Mouse (Mus musculus): ENCODE results near the gene Teddm1a. TPM values are rescaled to one million over a fixed set of nuclear protein-coding genes. Genes with fewer than 3 reads are reported as not detected.

Gene Teddm1a
- polyA plus RNA-seq, 1 experiment, result not detected

- WGBS, result 69% methylated on average over 8 of the region's 8 CpGs
- Histone ChIP-seq H3K4me3 (ENCODE audit: insufficient read depth, low read depth, low read length) (no peak overlapping the region), H3K36me3 (ENCODE audit: control insufficient read depth, insufficient read depth, low read length) (no peaks in the 10 kb centered on the region), H3K27ac (ENCODE audit: insufficient read depth, low read depth, low read length) (no peak overlapping the region), H3K4me1 (ENCODE audit: control insufficient read depth, insufficient read depth, low read length) (no peaks in the 10 kb centered on the region; the same call in 1 of the 2 replicates), H3K27me3 (replicated peaks; ENCODE audit: control insufficient read depth, insufficient read depth, low read length) (no peaks in the 10 kb centered on the region)
- no peak for TF ChIP-seq CTCF (conservative IDR thresholded peaks at IDR 0.05; ENCODE audit: insufficient read depth, insufficient read length, low read depth, low read length)
- DNase-seq, result no peak
Measured at GRCm38 (mm10) chr1:153897196-153897595, 5.7 kb downstream of the Teddm1a start.

GRCm38 (mm10) chr1:153898989-153899730 is 7.6 kb downstream of the Teddm1a start:
- Histone ChIP-seq H3K4me3 (ENCODE audit: insufficient read depth, low read depth, low read length) (peak overlapping the region; percentile 74), H3K27ac (ENCODE audit: insufficient read depth, low read depth, low read length) (peak overlapping the region; percentile 43), H3K4me1 (ENCODE audit: control insufficient read depth, insufficient read depth, low read length) (peaks cover 4% of the 10 kb centered on the region; the same call in 1 of the 2 replicates), H3K27me3 (replicated peaks; ENCODE audit: control insufficient read depth, insufficient read depth, low read length) (no peaks in the 10 kb centered on the region), H3K36me3 (ENCODE audit: control insufficient read depth, insufficient read depth, low read length) (peaks cover 2% of the 10 kb centered on the region; the same call in 1 of the 2 replicates)
- DNase-seq, result no peak
- WGBS, result 17% methylated on average over 22 of the region's 22 CpGs
- TF ChIP-seq POLR2A (IDR thresholded peaks at IDR 0.05; ENCODE audit: low read depth, low read length) (no peak), CTCF (conservative IDR thresholded peaks at IDR 0.05; ENCODE audit: insufficient read depth, insufficient read length, low read depth, low read length) (no peak)

GRCm38 (mm10) chr1:153899731-153900380 is 8.3 kb downstream of the Teddm1a start, which contains the start of the genes Glul and Teddm2:
Gene Glul (plus strand): TSS chr1:153899944.
Gene Teddm2 (minus strand): TSS chr1:153900228.
- under 1% methylated on average over 51 of the region's 51 CpGs for WGBS
- DNase-seq, result peak; percentile 99
- TF ChIP-seq CTCF (conservative IDR thresholded peaks at IDR 0.05; ENCODE audit: insufficient read depth, insufficient read length, low read depth, low read length) (no peak), POLR2A (IDR thresholded peaks at IDR 0.05; ENCODE audit: low read depth, low read length) (peak; percentile 100)
- H3K27me3 ChIP-seq (replicated peaks; ENCODE audit: control insufficient read depth, insufficient read depth, low read length), result no peaks in the 10 kb centered on the region
- H3K36me3 ChIP-seq (ENCODE audit: control insufficient read depth, insufficient read depth, low read length), result peaks cover 2% of the 10 kb centered on the region; the same call in 1 of the 2 replicates
- peaks cover 4% of the 10 kb centered on the region; the same call in 1 of the 2 replicates for H3K4me1 ChIP-seq (ENCODE audit: control insufficient read depth, insufficient read depth, low read length)
- H3K27ac ChIP-seq (ENCODE audit: insufficient read depth, low read depth, low read length), result peak within 1 kb of the TSS; percentile 70
- H3K4me3 ChIP-seq (ENCODE audit: insufficient read depth, low read depth, low read length), result peak within 1 kb of the TSS; percentile 74

- TF ChIP-seq POLR2A (IDR thresholded peaks at IDR 0.05; ENCODE audit: low read depth, low read length) (no peak), CTCF (conservative IDR thresholded peaks at IDR 0.05; ENCODE audit: insufficient read depth, insufficient read length, low read depth, low read length) (no peak)
- under 1% methylated on average over 36 of the region's 36 CpGs for whole genome bisulfite sequencing
- Histone ChIP-seq H3K27ac (ENCODE audit: insufficient read depth, low read depth, low read length) (peak overlapping the region; percentile 70), H3K4me3 (ENCODE audit: insufficient read depth, low read depth, low read length) (peak overlapping the region; percentile 74), H3K36me3 (ENCODE audit: control insufficient read depth, insufficient read depth, low read length) (peaks cover 4% of the 10 kb centered on the region), H3K27me3 (replicated peaks; ENCODE audit: control insufficient read depth, insufficient read depth, low read length) (no peaks in the 10 kb centered on the region), H3K4me1 (ENCODE audit: control insufficient read depth, insufficient read depth, low read length) (peaks cover 4% of the 10 kb centered on the region; the same call in 1 of the 2 replicates)
- DNase-seq, result no peak
Measured at GRCm38 (mm10) chr1:153900381-153900780, 8.8 kb downstream of the Teddm1a start.

DNA sequence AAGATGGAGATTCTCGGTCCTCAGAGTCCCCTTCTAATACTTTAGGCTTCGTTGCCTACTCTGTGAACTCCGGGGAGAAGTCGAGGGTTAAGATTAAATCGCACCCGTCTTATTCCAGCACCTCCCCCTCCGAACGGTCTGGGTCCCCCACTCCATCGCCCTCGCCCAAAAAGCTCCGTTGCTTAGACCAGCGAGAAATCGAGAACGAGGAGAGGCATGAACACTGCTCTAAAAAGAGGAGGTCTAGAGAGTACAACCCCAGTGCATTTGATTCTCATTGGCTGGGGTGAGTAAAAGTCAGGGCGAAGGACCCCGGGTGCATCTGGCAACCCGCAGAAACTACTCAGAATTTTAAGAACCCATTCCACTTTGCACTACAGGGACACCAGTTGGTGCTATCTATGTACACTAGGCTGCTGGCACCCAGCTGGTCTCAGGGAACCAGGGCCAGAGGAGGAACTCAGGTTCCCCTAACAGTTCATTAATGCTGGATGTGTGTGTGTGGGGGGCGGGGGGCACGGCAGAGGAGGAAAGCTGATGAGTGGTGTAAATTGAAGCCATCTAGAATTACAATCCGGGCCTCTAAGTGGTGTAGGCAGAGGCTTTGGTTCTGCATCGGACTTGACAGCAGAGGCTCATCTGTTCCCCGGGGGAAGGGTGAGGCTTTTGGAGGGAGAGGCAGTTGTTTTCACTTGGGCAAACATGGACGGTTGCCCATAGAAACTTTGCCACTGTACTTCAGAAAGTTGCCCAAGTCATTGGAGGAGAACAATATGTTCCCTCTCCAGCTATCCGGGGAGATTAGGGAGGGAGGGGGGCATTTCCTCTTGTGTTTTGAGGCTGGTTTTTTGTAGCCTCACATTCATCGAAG is 9.6 kb downstream of the Teddm1a start:
- peak overlapping the region; percentile 74 for H3K4me3 ChIP-seq (ENCODE audit: insufficient read depth, low read depth, low read length)
- DNase-seq, result peak; percentile 79
- peak overlapping the region; percentile 70 for H3K27ac ChIP-seq (ENCODE audit: insufficient read depth, low read depth, low read length)
- peaks cover 4% of the 10 kb centered on the region; the same call in 1 of the 2 replicates for H3K4me1 ChIP-seq (ENCODE audit: control insufficient read depth, insufficient read depth, low read length)
- WGBS, result 3% methylated on average over 25 of the region's 25 CpGs
- TF ChIP-seq CTCF (conservative IDR thresholded peaks at IDR 0.05; ENCODE audit: insufficient read depth, insufficient read length, low read depth, low read length) (no peak), POLR2A (IDR thresholded peaks at IDR 0.05; ENCODE audit: low read depth, low read length) (no peak)
- no peaks in the 10 kb centered on the region for H3K27me3 ChIP-seq (replicated peaks; ENCODE audit: control insufficient read depth, insufficient read depth, low read length)
- peaks cover 4% of the 10 kb centered on the region for H3K36me3 ChIP-seq (ENCODE audit: control insufficient read depth, insufficient read depth, low read length)

DNA sequence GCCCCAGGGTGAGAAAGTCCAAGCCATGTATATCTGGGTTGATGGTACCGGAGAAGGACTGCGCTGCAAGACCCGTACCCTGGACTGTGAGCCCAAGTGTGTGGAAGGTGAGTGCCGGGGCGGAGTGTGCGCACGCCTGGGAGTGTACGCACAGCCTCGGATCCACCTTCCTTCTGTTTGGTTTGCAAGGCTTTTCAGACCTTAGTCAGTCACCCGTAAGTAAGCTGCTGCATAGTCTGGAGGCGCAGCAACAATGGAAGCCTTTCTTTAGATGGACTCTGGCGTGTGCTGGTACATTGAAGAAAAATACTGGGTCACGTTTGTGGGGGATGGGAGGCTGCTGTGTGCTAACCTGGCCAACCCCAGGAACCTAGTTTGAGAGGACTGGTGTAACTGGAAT is 11.5 kb downstream of the Teddm1a start:
- Histone ChIP-seq H3K27ac (ENCODE audit: insufficient read depth, low read depth, low read length) (no peak overlapping the region), H3K27me3 (replicated peaks; ENCODE audit: control insufficient read depth, insufficient read depth, low read length) (no peaks in the 10 kb centered on the region), H3K4me3 (ENCODE audit: insufficient read depth, low read depth, low read length) (peak overlapping the region; percentile 20; the same call in 1 of the 2 replicates), H3K4me1 (ENCODE audit: control insufficient read depth, insufficient read depth, low read length) (peaks cover 4% of the 10 kb centered on the region; the same call in 1 of the 2 replicates), H3K36me3 (ENCODE audit: control insufficient read depth, insufficient read depth, low read length) (peaks cover 12% of the 10 kb centered on the region)
- 67% methylated on average over 13 of the region's 13 CpGs for WGBS
- TF ChIP-seq POLR2A (IDR thresholded peaks at IDR 0.05; ENCODE audit: low read depth, low read length), result no peak
- no peak for TF ChIP-seq CTCF (conservative IDR thresholded peaks at IDR 0.05; ENCODE audit: insufficient read depth, insufficient read length, low read depth, low read length)
- no peak for DNase-seq
